In the genomic region with DNA sequence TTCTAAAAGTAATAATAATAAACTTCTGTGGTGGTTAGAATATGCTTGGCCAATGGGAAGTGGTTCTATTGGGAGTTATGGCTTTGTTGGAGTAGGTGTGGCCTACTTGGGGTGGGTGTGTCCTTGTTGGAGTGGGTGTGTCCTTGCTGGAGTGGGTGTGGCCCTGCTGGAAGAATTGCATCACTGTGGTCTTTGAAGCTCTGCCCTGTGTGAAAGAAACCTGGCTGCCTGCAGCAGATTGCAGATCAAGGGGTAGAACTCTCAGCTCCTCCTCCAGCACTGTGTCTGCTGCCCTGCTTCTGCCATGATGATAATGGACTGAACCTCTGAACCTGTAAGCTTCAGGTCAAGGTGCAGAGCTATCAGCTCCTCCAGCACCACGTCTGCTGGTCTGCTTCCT, we compare ENCODE assay signal across 14 mouse cellular contexts.
DNase-seq lines count a peak whose midpoint lies in the region; ATAC-seq and TF ChIP-seq lines count a peak whose summit lies in the region.
"Had no signal": no experiment of that assay in that cellular context is flagged by ENCODE, and none has a peak within 500 bp of the region (broad histone marks: within the 10 kb centered on the region; RNA-seq: fewer than 3 reads in every experiment).

No protein-coding gene starts in this region.

- no peak overlapping the region for H3K4me3 ChIP-seq in thymus, adult 2 months (ENCODE audit: control insufficient read depth, insufficient read depth, low read length)
- no peak overlapping the region for H3K4me3 ChIP-seq in intestine, embryonic 16.5 days (ENCODE audit: low read length)
- H3K4me3 ChIP-seq in hindbrain, postnatal 0 days (ENCODE audit: low read length) = no peak overlapping the region
- H3K4me3 ChIP-seq: embryonic facial prominence, embryonic 12.5 days; forebrain, embryonic 13.5 days; hindbrain, embryonic 15.5 days; midbrain, embryonic 15.5 days had no signal

- H3K9me3 ChIP-seq in intestine, embryonic 16.5 days (ENCODE audit: control insufficient read depth, low read length) = 0 out of 2 replicates have a peak, but pooled peaks cover 3% of the 10 kb centered on the region
- no peaks in the 10 kb centered on the region for H3K9me3 ChIP-seq in hindbrain, postnatal 0 days (ENCODE audit: low read length)
- H3K9me3 ChIP-seq: hindbrain, embryonic 15.5 days; midbrain, embryonic 15.5 days had no signal

- WGBS in thymus, adult 2 months = 45% methylated on average over 1 of the region's 1 CpGs
- 36% methylated on average over 1 of the region's 1 CpGs for WGBS in intestine, embryonic 16.5 days
- 76% methylated on average over 1 of the region's 1 CpGs for WGBS in hindbrain, postnatal 0 days

- H3K4me1 ChIP-seq in thymus, adult 2 months (replicated peaks; ENCODE audit: control insufficient read depth, insufficient read depth, low read length) = peaks cover 67% of the 10 kb centered on the region
- H3K4me1 ChIP-seq in intestine, embryonic 16.5 days (ENCODE audit: control insufficient read depth, insufficient read depth, low read length) = peaks cover 15% of the 10 kb centered on the region
- peaks cover 3% of the 10 kb centered on the region for H3K4me1 ChIP-seq in hindbrain, postnatal 0 days (ENCODE audit: insufficient read depth, low read length)

- TF ChIP-seq POLR2A in thymus, adult 2 months (IDR thresholded peaks at IDR 0.05; ENCODE audit: control insufficient read depth, extremely low read depth, insufficient read depth, low read length, poor library complexity) = no peak

- peak overlapping the region; percentile 77 for H3K27ac ChIP-seq in thymus, adult 2 months (ENCODE audit: control insufficient read depth, insufficient read depth, low read length)
- H3K27ac ChIP-seq in intestine, embryonic 16.5 days (ENCODE audit: low read length) = no peak overlapping the region; the same call in 1 of the 2 replicates
- no peak overlapping the region for H3K27ac ChIP-seq in hindbrain, postnatal 0 days
- H3K27ac ChIP-seq: embryonic facial prominence, embryonic 12.5 days; forebrain, embryonic 13.5 days; hindbrain, embryonic 15.5 days; midbrain, embryonic 15.5 days had no signal

- peak; percentile 41 for DNase-seq in thymus, adult 2 months
- DNase-seq in thymus, postnatal 4 days = no peak
- no peak for DNase-seq in kidney, postnatal 4 days
- DNase-seq in cerebellum, postnatal 36 days = no peak
- no peak for DNase-seq in hindbrain, postnatal 0 days (ENCODE audit: low spot score)
- no peak for DNase-seq in frontal cortex, adult 2 months (ENCODE audit: extremely low spot score in 1 of 2, low spot score in 1 of 2)
- DNase-seq: cerebellum, adult 2 months; gastrocnemius, postnatal 25 days had no signal

- no peak for TF ChIP-seq CTCF in thymus, adult 2 months (IDR thresholded peaks at IDR 0.05; ENCODE audit: borderline replicate concordance, control insufficient read depth, extremely low read depth, insufficient read depth, low read length, poor library complexity)
- TF ChIP-seq CTCF in hindbrain, postnatal 0 days (IDR thresholded peaks at IDR 0.05; ENCODE audit: low read depth) = no peak

- H3K27me3 ChIP-seq in thymus, adult 2 months (ENCODE audit: control insufficient read depth, insufficient read depth, low read length) = no peaks in the 10 kb centered on the region
- H3K27me3 ChIP-seq in intestine, embryonic 16.5 days (replicated peaks; ENCODE audit: control insufficient read depth, insufficient read depth, low read length) = no peaks in the 10 kb centered on the region
- H3K27me3 ChIP-seq in hindbrain, postnatal 0 days (ENCODE audit: insufficient read depth, low read length) = no peaks in the 10 kb centered on the region
- H3K27me3 ChIP-seq: embryonic facial prominence, embryonic 12.5 days; forebrain, embryonic 13.5 days; hindbrain, embryonic 15.5 days; midbrain, embryonic 15.5 days had no signal

- H3K9ac ChIP-seq in intestine, embryonic 16.5 days (ENCODE audit: low read depth, low read length) = no peak overlapping the region
- no peak overlapping the region for H3K9ac ChIP-seq in hindbrain, postnatal 0 days (replicated peaks; ENCODE audit: low read length)
- H3K9ac ChIP-seq: embryonic facial prominence, embryonic 12.5 days; forebrain, embryonic 13.5 days; hindbrain, embryonic 15.5 days; midbrain, embryonic 15.5 days had no signal

- ATAC-seq in intestine, embryonic 16.5 days = peak; percentile 96
- peak; percentile 51 for ATAC-seq in megakaryocyte, adult 5-6 weeks (ENCODE audit: poor library complexity, severe bottlenecking)
- no peak for ATAC-seq in hindbrain, postnatal 0 days
- ATAC-seq: forebrain, embryonic 13.5 days; midbrain, embryonic 15.5 days had no signal

- no peaks in the 10 kb centered on the region for H3K36me3 ChIP-seq in thymus, adult 2 months (ENCODE audit: control insufficient read depth, insufficient read depth, low read length)
- no peaks in the 10 kb centered on the region for H3K36me3 ChIP-seq in intestine, embryonic 16.5 days (ENCODE audit: control insufficient read depth, insufficient read depth, low read length)
- H3K36me3 ChIP-seq in hindbrain, postnatal 0 days (ENCODE audit: insufficient read depth, low read length) = no peaks in the 10 kb centered on the region
- H3K36me3 ChIP-seq: embryonic facial prominence, embryonic 12.5 days; hindbrain, embryonic 15.5 days; midbrain, embryonic 15.5 days had no signal

- H3K4me2 ChIP-seq in intestine, embryonic 16.5 days (ENCODE audit: low read depth, low read length) = no peak overlapping the region
- no peak overlapping the region for H3K4me2 ChIP-seq in hindbrain, postnatal 0 days (ENCODE audit: low read depth, low read length)
- H3K4me2 ChIP-seq: embryonic facial prominence, embryonic 12.5 days; forebrain, embryonic 13.5 days; hindbrain, embryonic 15.5 days; midbrain, embryonic 15.5 days had no signal
